Mouse (Mus musculus): ENCODE results near the gene Gm20521. TPM values are rescaled to one million over a fixed set of nuclear protein-coding genes. Genes with fewer than 3 reads are reported as not detected.

The Gm20521 gene
- polyA plus RNA-seq (2014; fragmentation: Illumina TruSeq; extraction: RNeasy Lipid Tissue Mini Kit (QIAGEN cat#74804)), result not detected

DNA sequence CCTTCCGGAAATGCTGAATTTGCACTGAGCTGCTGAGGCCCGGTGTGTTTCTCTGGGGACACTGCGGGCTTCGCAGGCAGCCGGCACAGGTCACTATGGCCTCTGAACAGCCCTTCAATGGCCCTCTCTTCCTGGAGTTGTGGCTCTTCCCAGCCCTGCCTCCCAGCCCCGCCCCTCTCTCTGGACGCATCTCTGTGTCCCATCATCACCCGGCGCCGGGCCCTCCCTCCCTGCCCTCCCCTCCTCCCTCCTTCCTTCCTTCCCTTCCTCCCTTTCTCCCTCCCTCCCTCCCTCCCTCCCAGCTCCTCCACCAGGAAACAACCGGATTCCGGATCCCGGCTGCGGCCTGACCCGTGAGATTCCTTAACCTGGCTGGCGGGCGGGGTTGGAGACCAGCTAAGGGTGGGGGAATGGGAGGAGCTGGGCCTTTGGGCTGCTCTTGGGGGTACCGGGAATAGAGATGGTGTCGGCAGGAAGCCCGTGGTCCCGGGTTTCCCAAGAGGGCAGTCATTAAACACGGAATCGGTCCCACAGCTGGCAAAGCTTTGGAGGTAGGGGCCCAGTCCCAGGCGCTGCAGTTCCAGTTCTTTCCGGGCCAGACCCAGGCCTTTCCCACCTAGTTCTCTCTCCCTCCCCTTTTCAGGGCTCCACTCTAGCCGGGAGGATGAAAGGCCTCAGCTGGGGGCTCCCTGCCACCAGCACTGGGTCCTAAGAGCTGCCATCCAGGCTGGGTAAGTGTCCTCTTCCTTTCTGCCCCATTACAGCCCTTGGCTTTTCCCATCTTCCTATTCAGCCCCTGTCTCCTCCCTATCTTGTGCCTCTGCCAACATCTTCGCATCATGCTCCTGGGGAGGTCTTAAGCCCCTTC, at the start of gene Gm20521, which contains the start of gene Bcl2l2:
Gene Gm20521 (plus strand): TSS at position 288 of the 868 bp plus-strand sequence.
Gene Bcl2l2 (plus strand): TSS at position 224 of the 868 bp plus-strand sequence.

GRCm38 (mm10) chr14:54870861-54871260, 12.4 kb upstream of the Gm20521 start, which contains the start of gene Homez:
Homez (minus strand) TSS chr14:54870961.

DNA sequence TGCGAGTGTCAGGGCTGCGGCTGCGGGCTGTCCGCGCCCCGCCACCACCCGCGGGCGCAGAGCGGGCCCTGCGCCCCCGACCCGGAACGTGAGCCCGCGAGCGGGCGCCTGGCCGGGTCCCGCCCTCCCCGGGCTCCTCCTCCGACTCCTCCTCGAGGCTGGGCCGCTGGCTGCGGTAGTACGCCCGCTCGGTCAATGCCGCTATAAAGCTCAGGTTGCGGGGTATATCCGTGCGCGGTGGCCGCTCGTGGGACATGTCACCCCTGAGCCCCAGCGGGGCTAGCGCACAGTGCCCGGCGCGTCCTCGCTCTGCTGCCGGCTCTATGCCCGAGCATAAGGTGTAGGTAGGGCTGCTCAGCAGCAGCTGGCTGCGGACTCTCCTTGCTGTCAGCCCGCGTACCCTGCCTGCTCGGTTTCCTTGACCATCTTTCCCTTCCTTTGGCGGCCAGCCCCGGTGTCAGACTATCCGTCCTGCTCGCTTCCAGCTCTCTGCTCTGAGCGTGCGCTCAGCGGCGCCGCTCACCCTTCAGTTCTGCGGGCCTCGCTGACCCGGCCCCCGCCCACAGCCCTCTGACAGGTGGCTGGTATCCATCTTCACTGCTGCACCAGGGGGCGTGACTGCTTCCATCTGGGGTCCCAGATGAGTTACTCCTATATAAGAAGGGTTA, 6.1 kb upstream of the Gm20521 start, which contains the start of gene Ppp1r3e:
Gene Ppp1r3e (minus strand): TSS at position 503 of the 668 bp plus-strand sequence.

GRCm38 (mm10) chr14:54892200-54892599, 9.0 kb downstream of the Gm20521 start, which contains the start of gene Pabpn1:
Pabpn1 (plus strand) TSS chr14:54892500.

GRCm38 (mm10) chr14:54912886-54913285, 29.6 kb downstream of the Gm20521 start, which contains the start of gene Slc22a17:
Slc22a17 (minus strand) TSS chr14:54913132.

DNA sequence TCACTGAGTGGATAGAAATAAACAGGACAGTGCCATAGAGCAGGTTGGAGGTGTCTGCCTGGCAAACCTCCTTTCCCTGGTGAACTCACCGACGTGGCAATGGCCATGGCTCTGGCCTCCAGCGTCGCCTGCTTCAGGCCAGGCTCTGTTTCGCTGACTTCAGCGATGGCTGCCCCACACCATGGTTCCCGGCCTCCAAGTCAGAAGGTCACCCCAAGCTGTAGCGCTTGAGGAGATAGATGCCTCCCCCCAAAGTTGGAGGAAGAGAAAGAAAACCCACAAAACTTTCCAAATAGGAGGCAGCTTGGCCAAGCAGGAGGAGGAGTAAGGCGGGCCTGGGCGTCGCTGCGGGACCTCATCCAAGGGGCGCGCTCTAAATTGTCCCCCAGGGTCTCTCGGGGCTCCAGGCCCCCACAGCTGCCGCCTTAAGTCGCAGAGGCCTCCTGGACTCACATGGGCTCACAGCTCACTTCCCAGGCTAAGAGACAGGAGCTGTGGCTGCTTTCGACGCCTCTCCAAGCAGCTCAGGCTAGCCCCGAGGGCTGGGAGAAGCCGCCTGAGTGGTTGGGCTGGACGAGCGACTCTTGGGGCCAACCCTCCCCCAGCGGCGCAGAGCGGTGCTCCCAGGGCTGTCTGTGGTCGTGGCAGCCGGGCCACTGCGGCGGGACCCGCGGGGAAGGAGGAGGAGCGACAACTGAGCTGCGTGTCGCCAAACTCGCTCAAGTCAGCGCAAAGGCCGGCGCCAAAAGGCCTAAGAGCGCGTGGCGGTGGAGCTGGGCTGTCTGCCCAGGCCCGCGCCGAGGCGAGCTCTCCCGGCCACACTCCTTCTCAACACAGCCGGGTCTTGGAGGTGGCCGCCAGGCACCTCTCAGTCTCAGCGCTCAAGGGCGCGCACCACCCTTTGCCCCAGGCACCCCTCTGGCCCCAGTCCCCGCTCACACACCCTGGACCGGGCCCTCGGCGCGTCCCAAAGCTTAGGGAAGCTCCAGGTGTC, 42.4 kb downstream of the Gm20521 start, which contains the start of gene Efs:
Gene Efs (minus strand): TSS at position 778 of the 994 bp plus-strand sequence.

GRCm38 (mm10) chr14:54932645-54933150, 49.5 kb downstream of the Gm20521 start, which contains the start of gene Il25:
Il25 (plus strand) TSS chr14:54932695.

DNA sequence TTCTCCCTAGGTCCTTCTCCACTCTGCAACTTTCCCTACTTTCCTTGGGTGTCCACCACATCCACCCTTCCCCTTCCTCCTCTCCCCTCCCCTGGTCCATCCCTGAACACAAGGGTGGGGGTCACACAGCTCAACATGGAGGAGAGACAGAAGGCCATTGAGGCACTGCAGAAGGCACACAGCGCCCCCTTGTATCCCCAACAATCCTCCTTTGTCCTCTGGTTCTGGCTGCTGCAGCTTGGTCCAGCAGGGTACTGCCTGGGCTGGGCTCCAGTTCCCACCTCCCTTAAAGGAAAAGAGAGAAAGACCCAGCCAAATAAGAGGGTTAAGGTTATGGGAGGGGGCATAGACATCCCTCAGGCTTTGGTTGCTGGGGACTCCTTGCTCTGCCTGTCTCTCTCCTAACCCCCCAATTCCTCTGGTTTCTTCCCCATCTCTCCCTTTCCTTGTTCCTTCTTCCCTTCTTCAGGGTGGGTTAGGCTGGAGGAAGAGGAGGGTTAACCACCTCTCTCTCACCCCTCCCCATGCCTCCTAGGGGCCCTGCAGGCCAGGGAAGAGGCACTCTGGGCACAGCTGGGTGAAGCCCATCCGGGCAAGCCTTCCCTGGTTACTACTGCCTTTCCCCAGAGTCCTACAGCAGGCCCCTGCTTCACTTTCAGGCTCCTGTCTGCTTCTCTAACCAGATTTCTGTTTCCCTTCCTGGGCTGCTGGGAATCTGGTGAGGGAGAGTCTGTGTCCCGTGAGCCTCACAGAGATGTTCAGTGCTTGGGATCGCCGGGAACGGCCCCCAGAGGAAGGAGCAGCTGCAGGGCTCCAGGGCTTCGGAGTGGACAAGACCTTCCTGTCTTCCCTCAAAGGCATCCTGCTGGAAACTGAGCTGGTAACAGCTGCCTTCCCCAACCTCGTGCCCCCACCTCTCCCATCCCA, 52.9 kb downstream of the Gm20521 start, which contains the start of gene Cmtm5:
Gene Cmtm5 (plus strand): TSS at position 358 of the 927 bp plus-strand sequence.

Other genes with a start within 250 kb of the Gm20521 start
- gene Gm17606, start 242.5 kb upstream of the Gm20521 start, polyA plus RNA-seq (2014; fragmentation: Illumina TruSeq; extraction: RNeasy Lipid Tissue Mini Kit (QIAGEN cat#74804)), result not detected
- gene Cdh24, start 242.1 kb upstream of the Gm20521 start, polyA plus RNA-seq (2014; fragmentation: Illumina TruSeq; extraction: RNeasy Lipid Tissue Mini Kit (QIAGEN cat#74804)), result 0.11 TPM
- 20.2 TPM for gene 1700123O20Rik, start 197.2 kb upstream of the Gm20521 start, polyA plus RNA-seq (2014; fragmentation: Illumina TruSeq; extraction: RNeasy Lipid Tissue Mini Kit (QIAGEN cat#74804))
- gene Acin1, start 196.5 kb upstream of the Gm20521 start, polyA plus RNA-seq (2014; fragmentation: Illumina TruSeq; extraction: RNeasy Lipid Tissue Mini Kit (QIAGEN cat#74804)), result 155 TPM
- not detected for gene Gm29776, start 184.6 kb upstream of the Gm20521 start, polyA plus RNA-seq (2014; fragmentation: Illumina TruSeq; extraction: RNeasy Lipid Tissue Mini Kit (QIAGEN cat#74804))
- gene Cebpe, start 171.3 kb upstream of the Gm20521 start, polyA plus RNA-seq (2014; fragmentation: Illumina TruSeq; extraction: RNeasy Lipid Tissue Mini Kit (QIAGEN cat#74804)), result not detected
- gene Slc7a8, start 101.5 kb upstream of the Gm20521 start, polyA plus RNA-seq (2014; fragmentation: Illumina TruSeq; extraction: RNeasy Lipid Tissue Mini Kit (QIAGEN cat#74804)), result 30.6 TPM
- not detected for gene Rnf212b, start 69.3 kb upstream of the Gm20521 start, polyA plus RNA-seq (2014; fragmentation: Illumina TruSeq; extraction: RNeasy Lipid Tissue Mini Kit (QIAGEN cat#74804))
- gene Homez, start 12.5 kb upstream of the Gm20521 start, polyA plus RNA-seq (2014; fragmentation: Illumina TruSeq; extraction: RNeasy Lipid Tissue Mini Kit (QIAGEN cat#74804)), result 13.4 TPM
- 8.2 TPM for gene Ppp1r3e, start 5.9 kb upstream of the Gm20521 start, polyA plus RNA-seq (2014; fragmentation: Illumina TruSeq; extraction: RNeasy Lipid Tissue Mini Kit (QIAGEN cat#74804))
- gene Bcl2l2, start 64 bp upstream of the Gm20521 start, polyA plus RNA-seq (2014; fragmentation: Illumina TruSeq; extraction: RNeasy Lipid Tissue Mini Kit (QIAGEN cat#74804)), result 9.4 TPM
- gene Pabpn1, start 9.1 kb downstream of the Gm20521 start, polyA plus RNA-seq (2014; fragmentation: Illumina TruSeq; extraction: RNeasy Lipid Tissue Mini Kit (QIAGEN cat#74804)), result 45.3 TPM
- 0.88 TPM for gene Slc22a17, start 29.7 kb downstream of the Gm20521 start, polyA plus RNA-seq (2014; fragmentation: Illumina TruSeq; extraction: RNeasy Lipid Tissue Mini Kit (QIAGEN cat#74804))
- 0.63 TPM for gene Efs, start 42.7 kb downstream of the Gm20521 start, polyA plus RNA-seq (2014; fragmentation: Illumina TruSeq; extraction: RNeasy Lipid Tissue Mini Kit (QIAGEN cat#74804))
- gene Il25, start 49.3 kb downstream of the Gm20521 start, polyA plus RNA-seq (2014; fragmentation: Illumina TruSeq; extraction: RNeasy Lipid Tissue Mini Kit (QIAGEN cat#74804)), result not detected
- not detected for gene Cmtm5, start 52.8 kb downstream of the Gm20521 start, polyA plus RNA-seq (2014; fragmentation: Illumina TruSeq; extraction: RNeasy Lipid Tissue Mini Kit (QIAGEN cat#74804))
- not detected for gene Myh6, start 83.5 kb downstream of the Gm20521 start, polyA plus RNA-seq (2014; fragmentation: Illumina TruSeq; extraction: RNeasy Lipid Tissue Mini Kit (QIAGEN cat#74804))
- not detected for gene Gm17428, start 93.5 kb downstream of the Gm20521 start, polyA plus RNA-seq (2014; fragmentation: Illumina TruSeq; extraction: RNeasy Lipid Tissue Mini Kit (QIAGEN cat#74804))
- not detected for gene Myh7, start 111.2 kb downstream of the Gm20521 start, polyA plus RNA-seq (2014; fragmentation: Illumina TruSeq; extraction: RNeasy Lipid Tissue Mini Kit (QIAGEN cat#74804))
- 5.4 TPM for gene Ngdn, start 132.0 kb downstream of the Gm20521 start, polyA plus RNA-seq (2014; fragmentation: Illumina TruSeq; extraction: RNeasy Lipid Tissue Mini Kit (QIAGEN cat#74804))
- 0.46 TPM for gene Zfhx2, start 208.9 kb downstream of the Gm20521 start, polyA plus RNA-seq (2014; fragmentation: Illumina TruSeq; extraction: RNeasy Lipid Tissue Mini Kit (QIAGEN cat#74804))
- gene Thtpa, start 211.3 kb downstream of the Gm20521 start, polyA plus RNA-seq (2014; fragmentation: Illumina TruSeq; extraction: RNeasy Lipid Tissue Mini Kit (QIAGEN cat#74804)), result 5.8 TPM
- gene Ap1g2, start 223.2 kb downstream of the Gm20521 start, polyA plus RNA-seq (2014; fragmentation: Illumina TruSeq; extraction: RNeasy Lipid Tissue Mini Kit (QIAGEN cat#74804)), result 0.23 TPM
- gene Jph4, start 233.5 kb downstream of the Gm20521 start, polyA plus RNA-seq (2014; fragmentation: Illumina TruSeq; extraction: RNeasy Lipid Tissue Mini Kit (QIAGEN cat#74804)), result 1.2 TPM

Measured in ovary, adult 10 weeks (tissue).